Mouse (Mus musculus): ENCODE data around the gene Bcor. TPM values are rescaled to one million over a fixed set of nuclear protein-coding genes. Genes with fewer than 3 reads are reported as not detected.

Gene Bcor
- total RNA-seq, 2 experiments from 2014 or later = 14.7 to 20.1 TPM

DNA sequence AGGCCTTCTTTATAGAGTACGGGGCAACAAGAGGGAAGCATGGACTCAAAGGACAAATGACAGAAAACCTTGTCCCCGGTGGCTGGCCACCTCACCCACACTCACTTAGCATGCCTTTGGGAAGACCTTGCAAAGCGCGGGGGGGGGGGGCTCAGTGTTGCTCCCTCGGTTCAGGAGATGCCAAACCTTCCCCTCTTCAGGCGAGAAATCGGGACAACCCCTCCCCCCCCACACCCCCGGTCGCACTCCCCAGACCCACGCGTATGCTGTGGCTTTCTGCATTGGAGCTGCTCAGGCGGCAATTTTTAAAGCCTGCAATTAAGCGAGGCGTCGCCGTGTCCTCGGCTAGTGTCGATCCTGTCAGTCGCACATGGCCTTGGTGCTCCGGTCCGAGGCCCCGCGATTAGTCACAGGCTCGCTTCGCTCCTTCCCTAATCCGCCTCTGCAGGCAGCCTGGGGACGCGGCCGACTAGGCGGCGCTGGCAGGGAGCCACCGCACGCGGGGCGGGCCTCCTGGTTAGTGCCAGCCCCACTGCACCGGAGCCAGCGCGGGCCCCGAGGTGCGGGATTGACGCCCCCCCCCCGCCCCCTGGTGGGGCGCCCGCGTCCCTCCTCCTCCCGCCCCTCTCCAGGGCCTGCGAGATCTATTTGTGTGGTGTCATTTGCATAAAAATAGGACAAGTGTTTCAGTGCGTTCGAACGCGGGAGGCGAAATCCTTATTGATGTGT lies 70.6 kb downstream of the Bcor start:
- intact Hi-C loops (cut with DNase I; ENCODE audit: low total_unique reads) = no loop called here
- DNase-seq = peak; percentile 55

DNA sequence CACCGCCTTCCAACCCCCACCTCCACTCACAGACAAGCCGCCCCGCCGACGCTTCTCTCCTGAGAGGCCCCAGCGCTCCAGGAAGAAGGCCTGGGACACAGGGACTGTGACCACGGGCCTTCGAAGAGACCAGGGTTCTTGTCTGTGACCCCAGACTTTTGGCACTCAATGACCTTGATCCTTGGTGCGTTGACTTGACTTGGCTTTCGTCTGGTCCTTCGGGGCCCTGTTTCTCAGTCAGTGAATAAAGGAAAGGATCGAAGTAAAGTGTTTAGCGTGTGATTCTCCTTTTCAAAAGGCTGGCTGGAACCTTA lies 71.2 kb downstream of the Bcor start:
- intact Hi-C loops (cut with DNase I; ENCODE audit: low total_unique reads) = no loop called here
- peak; percentile 26 for DNase-seq

DNA sequence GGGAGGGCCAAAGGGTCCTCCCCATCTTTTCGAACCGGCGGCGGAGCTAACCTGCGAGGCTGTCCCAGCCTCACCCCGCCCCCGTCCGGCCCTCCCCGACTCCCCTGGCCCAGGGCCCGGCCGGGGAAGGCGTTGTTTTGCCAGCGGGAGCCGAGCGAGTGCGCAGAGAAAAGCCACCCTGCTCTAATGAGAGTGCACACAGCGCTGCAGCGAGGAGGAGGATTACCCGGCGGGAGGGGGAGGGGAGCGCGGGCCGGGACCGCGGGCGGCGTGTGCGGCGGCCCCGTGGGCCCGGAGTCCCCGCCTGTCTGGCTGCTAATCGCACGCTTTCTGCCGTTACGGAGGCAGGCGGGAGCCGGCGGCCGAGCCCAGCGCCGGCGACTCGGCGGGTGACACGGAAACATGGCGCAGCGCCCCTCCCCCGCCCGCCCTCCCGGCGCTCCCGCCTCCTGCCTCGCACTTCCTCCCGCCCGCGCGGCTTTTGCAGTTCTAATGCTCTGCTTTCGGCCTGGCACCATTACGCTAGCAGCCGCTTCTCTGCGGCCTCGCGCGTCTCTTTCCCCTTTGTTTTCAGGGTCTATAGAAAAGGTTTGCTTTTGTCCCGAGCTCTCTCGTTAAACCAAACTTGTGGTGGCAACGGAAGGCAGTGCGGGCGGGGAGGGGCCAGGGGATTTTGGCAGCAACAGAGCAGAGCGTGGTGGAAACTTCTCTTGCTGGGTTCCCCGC lies 71.7 kb downstream of the Bcor start:
- intact Hi-C loops (cut with DNase I; ENCODE audit: low total_unique reads) = no loop called here
- DNase-seq = peak; percentile 73

DNA sequence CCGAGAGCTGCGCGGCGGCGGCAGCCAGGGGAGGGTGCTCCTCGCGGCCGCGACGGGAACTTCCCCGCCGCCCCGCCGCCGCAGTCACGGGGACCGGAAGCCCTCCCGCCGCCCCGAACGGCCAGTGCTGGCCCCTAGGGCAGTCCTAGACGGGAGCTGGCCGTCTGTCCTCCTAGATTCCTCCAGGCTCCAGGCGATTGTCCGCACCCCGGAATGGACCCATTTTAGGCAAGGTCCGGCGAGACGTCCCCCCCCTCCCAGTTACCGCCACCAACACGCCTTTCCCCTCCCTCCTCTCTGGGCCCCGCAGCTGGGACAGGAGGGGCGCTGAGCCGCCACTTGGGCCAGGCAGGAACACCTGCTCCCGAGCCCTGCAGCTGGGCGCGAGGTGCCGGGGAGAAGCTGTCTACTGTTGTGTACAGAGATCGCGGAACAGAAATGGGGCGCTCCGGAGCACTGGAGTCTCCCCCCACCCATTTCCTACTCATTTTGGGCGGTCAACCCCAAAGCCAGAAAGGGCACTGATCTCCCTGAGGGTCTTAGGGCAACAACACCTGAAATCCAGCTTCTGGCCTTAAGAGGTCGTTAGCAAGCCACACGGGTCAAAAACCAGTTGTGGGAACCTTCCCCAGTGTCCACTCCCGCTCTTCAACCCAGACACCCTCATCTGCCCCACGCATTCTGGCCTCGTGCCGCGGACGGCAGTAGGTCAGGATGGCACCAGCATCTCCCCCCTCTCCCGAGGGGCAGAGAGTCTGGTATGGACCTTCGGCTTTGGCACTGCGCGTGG lies 72.4 kb downstream of the Bcor start:
- peak; percentile 60 for DNase-seq
- intact Hi-C loops (cut with DNase I; ENCODE audit: low total_unique reads) = no loop called here

DNA sequence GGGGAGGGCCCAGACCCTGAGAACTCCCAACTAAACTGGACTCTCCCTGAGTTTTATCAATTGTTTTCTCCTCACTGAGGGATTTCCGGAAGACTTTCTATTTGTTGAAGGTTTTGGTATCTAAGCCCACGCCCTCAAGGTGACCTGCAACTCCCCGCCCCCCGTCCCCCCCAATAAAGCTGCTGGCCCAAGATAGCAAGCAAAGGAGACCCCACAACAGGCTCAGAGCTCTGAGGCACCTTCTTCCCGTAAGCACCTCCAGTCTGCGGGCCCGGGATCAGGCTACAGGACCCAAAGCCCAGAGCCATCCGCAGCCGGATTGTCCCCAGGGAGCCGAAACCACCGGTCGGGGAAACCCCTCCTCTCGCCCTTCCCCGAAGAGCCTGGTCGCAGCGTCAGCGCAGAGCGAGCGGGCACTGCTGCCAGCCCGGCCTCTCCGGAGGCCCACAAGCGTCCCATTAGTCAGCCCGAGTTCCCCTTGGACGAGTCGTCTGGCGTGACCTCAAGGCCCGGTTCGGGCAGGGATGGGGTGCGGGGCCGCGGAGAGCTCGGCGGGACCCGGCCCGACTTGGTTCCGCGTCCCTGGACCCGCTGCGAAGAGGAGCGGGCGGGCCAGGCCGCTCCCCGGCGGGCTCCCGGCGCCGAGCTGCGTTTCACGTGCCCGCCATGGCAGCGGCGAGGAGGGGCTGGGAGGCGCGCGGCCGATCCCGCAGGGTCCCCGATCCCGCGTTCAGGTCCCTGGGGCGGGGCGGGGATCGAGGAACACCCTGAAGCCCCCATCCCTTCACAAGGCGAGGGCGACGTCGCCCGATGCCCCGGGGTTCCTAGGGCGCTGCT lies 73.3 kb downstream of the Bcor start:
- intact Hi-C loops (cut with DNase I; ENCODE audit: low total_unique reads) = no loop called here
- peak; percentile 52 for DNase-seq

DNA sequence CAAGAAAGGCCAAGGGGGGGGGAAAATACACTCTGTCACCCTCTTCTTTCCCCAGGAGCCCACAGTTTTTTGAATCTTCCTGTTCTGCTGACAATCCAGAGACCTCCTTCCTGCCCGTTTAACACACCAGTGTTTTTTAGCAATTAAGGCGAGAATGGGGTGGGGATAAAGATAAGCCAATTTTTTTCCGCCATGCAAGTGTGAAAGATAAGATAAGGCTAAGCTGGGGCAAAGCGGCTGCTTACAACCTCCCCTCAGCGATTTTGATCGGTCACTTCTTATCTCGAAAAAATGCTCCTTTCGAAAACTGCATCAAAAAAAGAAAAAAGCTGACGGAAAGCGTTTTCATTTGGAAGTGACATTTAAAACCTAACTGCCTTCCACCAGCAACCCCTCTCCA lies 74.2 kb downstream of the Bcor start:
- intact Hi-C loops (cut with DNase I; ENCODE audit: low total_unique reads) = no loop called here
- no peak for DNase-seq

DNA sequence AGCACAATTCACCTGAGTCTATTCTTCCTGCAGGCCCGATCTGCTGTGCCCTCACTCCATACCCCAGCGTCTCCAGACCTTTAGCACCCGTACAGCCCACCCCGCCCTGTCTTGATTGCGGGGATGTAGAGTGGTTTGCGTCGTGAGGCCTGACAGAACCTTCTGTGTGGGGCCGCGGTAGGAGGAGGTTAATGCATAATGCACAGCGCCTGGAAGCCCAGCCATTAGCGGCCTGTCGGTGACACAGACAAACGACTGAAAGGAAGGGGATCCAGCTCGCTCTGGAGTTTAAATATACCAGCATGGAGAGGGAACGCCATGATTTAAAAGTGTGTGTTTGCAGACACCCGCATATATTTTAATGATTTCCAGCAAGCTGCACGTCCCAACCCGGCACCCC lies 74.9 kb downstream of the Bcor start:
- intact Hi-C loops (cut with DNase I; ENCODE audit: low total_unique reads) = no loop called here
- no peak for DNase-seq

DNA sequence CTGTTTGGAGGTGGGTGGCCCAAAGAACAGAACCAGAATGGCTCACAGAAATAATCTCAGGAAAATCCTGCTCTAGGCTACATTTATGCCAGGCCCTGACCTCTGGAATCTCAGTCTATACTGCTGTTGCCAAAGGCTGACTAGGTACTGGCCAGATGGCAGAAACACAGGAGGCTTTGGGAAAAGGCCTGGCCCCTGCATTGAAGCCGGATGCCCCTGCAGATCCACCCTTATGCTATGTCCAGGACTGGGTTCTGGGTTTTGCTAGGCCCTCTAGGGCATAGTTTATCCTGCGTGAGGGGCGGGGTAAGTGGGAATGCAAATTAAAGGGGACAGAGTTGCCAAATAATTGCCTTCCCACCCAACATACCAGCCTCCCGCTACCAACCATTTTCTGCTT lies 75.5 kb downstream of the Bcor start:
- no peak for DNase-seq
- intact Hi-C loops (cut with DNase I; ENCODE audit: low total_unique reads) = no loop called here

DNA sequence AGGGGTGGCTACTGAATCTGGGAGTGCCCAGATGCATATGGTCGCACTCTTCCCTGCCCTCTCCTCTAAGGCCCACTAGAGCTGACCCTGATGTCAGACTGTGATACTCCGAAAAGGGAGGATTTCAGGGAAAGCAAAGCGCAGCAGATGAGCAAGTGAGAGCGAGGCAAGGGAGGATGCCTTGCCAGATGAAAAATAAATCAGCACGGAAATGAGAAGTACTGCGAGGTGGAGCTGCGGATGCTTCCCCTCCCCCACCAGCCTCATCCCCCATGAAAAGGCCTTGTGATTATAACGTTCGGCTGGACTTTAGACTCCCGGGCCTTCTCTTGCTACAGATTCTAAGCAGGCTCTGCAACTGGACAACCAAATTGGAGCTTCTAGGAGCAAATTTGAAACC lies 76.5 kb downstream of the Bcor start:
- DNase-seq = no peak
- intact Hi-C loops (cut with DNase I; ENCODE audit: low total_unique reads) = no loop called here

DNA sequence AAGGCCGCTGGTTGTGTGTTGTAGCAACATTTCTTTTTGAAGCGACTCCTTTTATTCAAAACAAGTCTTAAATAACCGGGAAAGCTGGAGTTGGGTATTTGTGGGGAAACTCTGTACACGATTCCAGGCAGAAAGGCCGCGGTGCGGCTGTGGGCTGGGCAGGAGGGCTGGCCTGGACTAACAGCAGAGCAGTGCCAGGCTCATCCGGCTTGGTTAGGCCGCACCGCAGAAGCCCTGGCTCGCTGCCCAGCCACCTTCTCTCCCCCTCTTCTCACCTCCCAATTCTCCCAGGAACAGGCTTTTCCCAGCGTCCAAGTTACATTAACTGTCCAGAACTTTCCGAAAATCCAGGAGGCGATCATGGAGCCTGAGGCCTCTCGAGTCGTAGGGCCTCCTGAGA lies 77.4 kb downstream of the Bcor start:
- no peak for DNase-seq
- intact Hi-C loops (cut with DNase I; ENCODE audit: low total_unique reads) = no loop called here

DNA sequence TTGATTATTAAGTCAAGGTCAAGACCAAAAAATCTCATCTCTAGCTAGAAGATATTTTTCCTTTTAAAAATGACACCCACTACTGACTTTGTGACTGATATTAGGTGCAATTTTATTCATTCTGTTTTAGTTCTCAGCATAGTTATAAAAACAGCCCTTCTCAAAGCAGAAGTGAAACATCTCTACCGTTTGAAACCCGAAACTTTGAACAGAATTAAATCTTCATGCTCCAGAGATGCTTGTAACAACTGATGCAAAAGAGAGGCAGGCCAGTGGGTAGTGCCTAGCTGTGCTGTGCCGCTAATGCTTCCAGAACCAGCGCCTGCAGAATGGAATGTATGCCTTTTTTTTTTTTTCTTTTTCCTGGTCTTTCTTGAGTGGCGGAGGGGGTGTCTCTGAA lies 78.0 kb downstream of the Bcor start:
- no peak for DNase-seq
- intact Hi-C loops (cut with DNase I; ENCODE audit: low total_unique reads) = no loop called here

DNA sequence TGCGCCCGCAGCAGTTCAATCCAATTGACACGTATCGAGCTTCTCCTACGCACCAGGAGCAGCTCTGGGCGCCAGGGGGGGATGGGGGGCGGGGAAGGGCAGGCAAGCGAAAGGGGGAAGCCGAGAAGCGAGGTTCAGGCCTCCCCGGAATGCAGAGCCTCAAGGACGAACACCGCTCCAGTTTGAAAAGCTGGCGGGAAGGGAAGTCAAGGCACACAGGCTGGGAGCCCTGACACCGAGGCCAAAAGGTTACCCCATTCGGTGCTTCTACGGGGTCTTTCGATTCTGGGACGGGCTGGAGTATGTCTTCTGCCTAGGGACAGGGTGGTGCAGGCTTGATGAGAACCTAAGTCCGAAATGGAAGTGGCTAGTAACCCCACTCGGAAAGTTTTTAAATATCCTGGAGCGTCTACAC lies 78.4 kb downstream of the Bcor start:
- intact Hi-C loops (cut with DNase I; ENCODE audit: low total_unique reads) = no loop called here
- no peak for DNase-seq

DNA sequence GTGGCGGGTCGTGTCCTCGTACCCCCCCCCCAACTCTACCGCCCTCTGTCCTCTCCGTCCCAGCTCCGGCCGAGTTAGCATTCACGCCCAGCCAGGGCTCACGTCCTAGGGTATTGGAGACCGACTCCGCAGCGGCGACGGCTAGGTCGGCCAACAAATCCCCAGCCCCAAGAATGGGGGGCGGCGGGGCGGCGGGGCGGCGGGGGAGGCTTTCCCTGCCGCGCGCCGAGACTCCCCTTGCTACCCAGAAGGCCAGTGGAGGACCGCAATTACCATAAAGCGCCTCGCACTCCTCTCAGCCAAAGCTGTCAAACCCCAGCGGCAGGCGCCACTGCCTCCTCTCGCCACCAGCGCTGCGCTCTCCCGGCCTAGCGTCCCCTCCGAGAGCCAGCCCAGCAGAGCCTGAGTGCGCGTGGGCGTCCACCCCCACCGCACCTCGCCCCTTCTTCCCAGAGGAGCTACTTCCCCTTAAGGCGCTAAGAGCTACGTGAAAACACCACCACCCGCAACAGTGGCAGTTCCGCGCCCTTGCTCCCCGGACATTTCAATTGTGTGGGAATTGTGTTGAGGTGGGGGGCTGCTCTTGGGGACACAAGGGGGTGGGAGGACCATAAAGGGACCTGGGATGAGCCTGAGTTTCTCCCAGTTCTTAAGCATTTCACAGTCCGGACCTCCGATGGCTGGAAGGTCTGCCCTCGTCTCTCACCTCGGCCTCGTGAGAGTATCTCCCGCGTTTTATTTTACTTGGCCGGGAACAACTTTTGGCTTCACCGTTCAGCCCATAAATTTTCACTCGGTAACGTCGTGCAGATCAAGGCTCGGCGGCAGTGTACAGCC lies 79.0 kb downstream of the Bcor start:
- intact Hi-C loops (cut with DNase I; ENCODE audit: low total_unique reads) = no loop called here
- peak; percentile 58 for DNase-seq

DNA sequence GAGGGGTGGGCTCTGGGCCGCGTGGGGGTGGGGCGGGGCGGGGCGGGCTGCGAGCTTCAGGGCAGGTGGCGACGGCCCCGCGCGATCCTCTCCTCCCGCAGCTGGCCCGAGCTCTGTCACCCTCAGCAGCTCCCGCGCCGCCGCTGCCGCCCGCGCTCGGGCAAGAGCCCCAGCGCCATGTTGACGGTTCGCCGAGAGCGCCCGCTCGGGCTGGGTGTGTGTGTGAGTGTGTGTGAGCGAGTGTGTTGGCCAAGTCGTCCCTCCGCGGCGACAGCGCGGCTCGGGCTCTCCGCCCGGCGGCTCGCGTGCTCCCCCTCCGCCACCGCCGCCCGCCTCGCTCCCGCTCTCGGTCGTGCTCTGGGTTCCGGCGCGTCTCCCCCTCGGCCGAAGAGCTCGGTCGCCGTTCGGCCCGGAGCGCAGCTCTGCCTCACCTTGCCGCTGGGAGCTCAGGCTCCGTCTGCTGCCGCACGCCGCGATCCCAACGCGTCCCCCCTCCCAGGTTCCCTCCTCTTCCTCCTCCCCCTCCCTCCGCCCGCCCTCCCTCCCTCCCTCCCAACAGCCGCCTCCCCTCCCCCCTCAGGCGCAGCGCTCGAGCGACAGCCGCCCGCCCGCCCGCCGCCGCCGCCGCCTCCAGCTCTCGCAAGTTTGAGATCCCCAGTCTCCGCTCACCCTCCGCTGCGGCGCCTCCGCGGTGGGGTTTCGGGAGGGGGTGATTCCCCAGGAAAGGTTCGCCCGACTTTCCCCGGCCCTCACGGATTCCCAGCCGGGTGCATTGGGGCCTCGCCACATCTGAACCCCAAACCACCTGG lies 79.9 kb downstream of the Bcor start:
- intact Hi-C loops (cut with DNase I; ENCODE audit: low total_unique reads) = no loop called here
- DNase-seq = peak; percentile 71

DNA sequence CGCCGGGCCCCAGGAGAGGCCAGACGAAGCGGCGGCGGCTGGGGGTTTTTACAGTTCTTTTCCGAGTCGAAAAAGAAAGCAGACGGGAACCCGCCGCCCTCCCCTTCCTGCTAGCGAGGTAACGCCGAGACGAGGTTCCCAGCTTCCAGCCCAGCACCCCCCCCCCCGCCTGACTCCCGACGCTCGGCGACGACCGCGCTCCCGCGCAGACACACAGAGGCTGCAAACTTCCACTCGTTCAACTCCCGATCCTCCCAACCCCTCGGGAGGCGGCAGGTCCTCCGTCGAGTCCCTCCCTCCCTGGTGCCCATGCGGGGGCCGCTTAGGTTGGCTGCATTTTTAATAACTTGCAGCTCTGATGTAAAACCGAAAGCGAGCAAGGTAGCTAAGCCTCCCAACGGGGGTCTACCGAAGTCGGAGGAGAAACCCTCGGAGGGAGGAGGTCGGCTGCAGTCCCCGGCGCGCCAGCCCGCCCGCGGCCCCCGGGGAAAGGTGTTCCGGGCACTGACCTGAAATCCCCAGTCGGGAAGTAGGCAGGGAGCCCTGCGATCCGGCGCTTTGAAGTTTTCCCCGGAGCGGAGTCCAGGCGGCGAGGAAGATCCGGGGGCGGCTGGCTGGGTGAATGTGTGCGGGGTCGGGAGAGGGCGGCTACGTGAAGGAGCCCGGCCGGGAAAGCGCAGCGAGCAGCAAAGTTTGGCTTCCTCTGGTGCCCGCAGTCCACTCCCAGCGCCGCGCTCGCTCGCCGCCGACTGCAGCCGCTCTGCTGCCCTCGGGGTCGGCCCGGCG lies 80.7 kb downstream of the Bcor start:
- DNase-seq = peak; percentile 50
- intact Hi-C loops (cut with DNase I; ENCODE audit: low total_unique reads) = no loop called here

DNA sequence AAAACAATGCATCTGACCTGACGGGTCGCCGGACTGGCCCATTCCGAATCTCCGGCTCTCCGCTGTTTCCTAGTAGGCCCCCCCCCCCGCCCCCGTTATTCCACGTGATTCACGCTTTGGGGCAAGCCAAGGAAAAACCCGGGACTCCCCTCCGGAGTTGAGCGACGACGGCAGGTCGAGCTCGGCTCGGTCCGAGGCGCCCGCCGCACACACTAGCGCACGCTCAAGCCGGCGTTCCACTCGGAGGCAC lies 81.2 kb downstream of the Bcor start:
- intact Hi-C loops (cut with DNase I; ENCODE audit: low total_unique reads) = no loop called here
- DNase-seq = no peak

DNA sequence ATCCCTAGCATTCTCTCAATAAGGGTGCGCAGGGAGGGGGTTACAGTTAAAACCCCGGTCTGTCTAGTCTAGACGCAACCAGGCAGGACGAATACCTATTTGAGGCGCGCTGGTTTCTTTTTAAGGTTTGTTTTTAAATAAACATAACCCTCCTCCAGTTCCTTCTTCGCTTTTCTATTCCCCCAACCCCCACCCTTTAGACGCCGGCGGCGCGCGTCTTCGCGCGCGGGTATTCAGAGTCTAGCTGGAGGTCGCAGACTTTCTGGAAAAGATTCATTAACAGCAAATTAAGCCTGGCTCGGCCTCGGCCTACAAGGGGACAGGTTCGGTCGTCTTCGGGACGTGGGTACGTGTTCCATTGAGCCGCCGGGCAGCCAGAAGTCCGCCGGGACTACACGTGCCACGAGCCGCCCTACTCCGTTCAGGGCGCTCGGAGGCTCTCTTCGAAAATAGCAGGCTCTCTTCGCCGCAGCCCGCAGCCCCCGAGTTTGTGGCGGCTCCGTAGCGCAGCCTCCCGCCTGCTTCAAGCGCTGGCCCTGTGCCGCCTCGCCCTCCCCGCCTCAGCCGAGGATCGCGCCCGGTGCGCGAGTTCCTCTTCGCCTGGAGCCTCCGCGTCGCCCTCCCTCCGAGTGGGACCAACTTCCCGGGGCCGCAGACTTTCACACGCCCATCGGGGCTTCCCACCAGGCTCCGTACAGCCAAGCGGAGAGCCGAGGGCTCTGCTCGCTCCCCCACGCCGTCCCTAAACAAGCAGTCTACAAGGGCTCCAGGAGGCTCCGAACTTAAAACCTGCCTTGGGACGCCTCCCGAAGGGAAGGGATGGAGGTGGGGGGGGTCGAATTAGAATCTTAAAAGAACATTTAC lies 81.7 kb downstream of the Bcor start:
- intact Hi-C loops (cut with DNase I; ENCODE audit: low total_unique reads) = no loop called here
- peak; percentile 53 for DNase-seq
